Mouse (Mus musculus) Patski (cell line): ENCODE data around the gene Nufip1. TPM values are rescaled to one million over a fixed set of nuclear protein-coding genes. Genes with fewer than 3 reads are reported as not detected.

ENCODE experiments used
- ATAC-seq: fragments of 100-300 bp; one replicate; pipeline ENCODE4 v1.8.0; 2021
- CTCF ChIA-PET: fragments of 350-600 bp; sonication (Branson Sonifier 250); formaldehyde crosslinking; loops from one replicate; lab custom pipeline; 2022; ENCODE audit warnings: inconsistent platforms; lab: Charles Lee
- POLR2A ChIA-PET: fragments of 350-600 bp; sonication (Branson Sonifier 250); formaldehyde crosslinking; loops from one replicate; lab custom pipeline; 2022; ENCODE audit warnings: antibody characterized with exemption, inconsistent platforms; lab: Charles Lee
- DNase-seq: peaks from one replicate; pipeline ENCODE4 v3.0.0-alpha.2; 2011; ENCODE audit warnings: low read depth, low spot score
- H3K27me3 ChIP-seq: fragments of 371-371 bp; one replicate; pipeline ENCODE4 v1.5.1; 2021
- CTCF ChIP-seq: fragments of 100-300 bp; IDR thresholded peaks from one replicate; pipeline ENCODE4 v1.5.1; 2021
- in situ Hi-C: fragments of 300-500 bp; cut with MboI; formaldehyde crosslinking; loops from 3 replicates; pipeline ENCODE4 v1.11.1; 2018; ENCODE audit warnings: low pct_unique_long_range_greater_than_20kb, mixed read lengths
- polyA plus RNA-seq: library from polyadenylated mRNA; unstranded; gene quantifications from one replicate; pipeline ENCODE4 v1.2.3, GENCODE M21; 2021

The Nufip1 gene
- polyA plus RNA-seq, result 9.6 TPM

DNA sequence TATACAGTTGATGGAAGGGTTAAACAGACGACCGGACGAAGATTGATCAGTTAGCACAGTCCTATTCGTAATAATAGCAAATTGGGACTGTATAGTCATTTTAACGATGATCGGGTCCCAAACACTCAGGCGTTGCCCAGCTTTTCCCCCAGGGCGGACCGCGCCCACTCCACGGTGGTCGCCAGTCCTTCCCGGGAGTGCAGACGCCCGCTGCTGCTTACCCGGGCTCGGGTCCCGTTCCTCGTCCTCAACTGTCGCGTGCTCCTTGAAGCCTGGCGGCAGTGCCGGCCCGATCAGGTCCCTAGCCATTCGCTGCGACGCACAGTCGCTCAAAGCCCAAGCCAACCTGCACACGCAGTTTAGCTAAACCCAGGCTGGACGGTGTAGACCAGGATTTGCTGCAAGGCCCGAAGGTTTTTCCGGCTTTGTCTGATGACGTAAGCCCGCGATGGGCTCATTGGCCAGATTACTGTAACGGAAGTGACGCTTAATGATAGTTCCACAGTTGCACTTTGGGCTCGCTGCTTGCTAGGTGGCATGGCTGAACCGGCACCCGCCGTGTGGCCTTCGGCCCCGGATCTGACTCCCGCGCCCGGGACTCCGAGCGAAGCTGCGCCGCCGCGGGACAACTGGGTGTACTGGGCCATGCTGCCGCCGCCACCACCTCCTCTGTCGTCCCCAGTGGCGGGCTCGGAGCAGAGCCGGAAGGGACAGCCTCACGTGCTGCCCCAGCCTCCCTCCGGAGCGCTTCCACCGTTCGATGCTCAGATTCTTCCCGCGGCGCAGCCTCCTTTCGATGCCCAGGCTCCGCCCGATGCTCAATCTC is at the start of gene Nufip1, which contains the start of gene Gpalpp1:
Gene Nufip1 (plus strand): TSS at position 496 of the 826 bp plus-strand sequence.
Gene Gpalpp1 (minus strand): TSS at position 365 of the 826 bp plus-strand sequence.
- H3K27me3 ChIP-seq, result no peaks in the 10 kb centered on the region
- DNase-seq, result peak; percentile 85
- in situ Hi-C loops, result no loop called here
- ChIA-PET CTCF (interaction anchor here (1.2 to 1.6 kb wide), 2 partner anchors 11 kb away, joined by 4 read pairs; no protein-coding TSS in a partner anchor), POLR2A (interaction anchor here (1.0 kb wide), 1 partner anchor 9 kb away, joined by 3 read pairs; no protein-coding TSS in a partner anchor)
- TF ChIP-seq CTCF, result no peak
- ATAC-seq, result peak; percentile 97

DNA sequence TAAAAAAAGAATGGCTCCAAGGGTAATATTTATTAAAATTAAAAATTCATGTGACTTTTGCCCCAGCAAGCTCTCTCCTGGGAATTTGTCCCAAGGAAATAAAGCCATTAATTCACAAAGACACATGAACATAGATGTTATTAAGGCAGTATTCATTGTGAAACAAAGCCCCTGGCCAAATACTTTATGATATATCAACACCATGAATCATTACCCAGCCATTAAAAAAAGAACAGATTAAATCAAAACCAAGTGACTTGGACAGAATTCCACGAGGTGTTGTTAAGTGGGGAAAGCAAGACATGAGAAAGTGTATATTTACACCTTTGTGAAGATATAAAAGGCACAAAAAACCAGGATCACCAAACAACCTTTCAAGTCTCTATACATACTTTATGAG is 43.5 kb upstream of the Nufip1 start:
- POLR2A ChIA-PET, result no interaction called here

DNA sequence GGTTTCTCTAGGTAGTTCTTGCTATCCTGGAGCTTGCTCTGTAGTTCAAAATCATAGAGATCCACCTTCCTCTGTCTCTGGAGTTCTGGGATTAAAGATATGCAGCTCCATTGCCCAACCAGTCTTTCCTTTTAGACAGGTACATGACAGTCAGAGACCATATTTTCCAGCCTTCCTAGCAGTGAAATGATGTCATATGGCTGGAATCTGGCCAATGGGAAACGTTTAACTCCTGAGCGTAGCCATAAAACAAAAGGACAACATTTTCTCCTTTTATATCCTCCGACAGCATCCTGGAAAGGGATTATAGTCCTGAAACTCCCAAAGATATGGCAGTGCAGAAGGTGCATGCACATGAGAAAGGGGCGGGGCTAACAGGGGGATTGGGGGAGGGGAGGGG is 42.4 kb upstream of the Nufip1 start:
- CTCF ChIA-PET, result interaction anchor here (0.6 to 1.7 kb wide), 3 partner anchors 13 to 304 kb away, joined by 3 to 4 read pairs (median 4); no protein-coding TSS in a partner anchor
- in situ Hi-C loops, result no loop called here
- no peak for ATAC-seq
- no peak for TF ChIP-seq CTCF
- H3K27me3 ChIP-seq, result peaks cover 5% of the 10 kb centered on the region
- POLR2A ChIA-PET, result interaction anchor here (0.8 to 3.0 kb wide), 2 partner anchors 8 to 17 kb away, joined by 5 to 7 read pairs; no protein-coding TSS in a partner anchor
- no peak for DNase-seq

More for the DNA sequence above, 43.5 kb upstream of the Nufip1 start:
- in situ Hi-C loops, result no loop called here
- TF ChIP-seq CTCF, result no peak
- no peak for DNase-seq
- no peak for ATAC-seq
- H3K27me3 ChIP-seq, result peaks cover 5% of the 10 kb centered on the region
- CTCF ChIA-PET, result interaction anchor here (1.1 to 1.7 kb wide), 3 partner anchors 12 to 22 kb away, joined by 3 to 4 read pairs (median 3); no protein-coding TSS in a partner anchor

DNA sequence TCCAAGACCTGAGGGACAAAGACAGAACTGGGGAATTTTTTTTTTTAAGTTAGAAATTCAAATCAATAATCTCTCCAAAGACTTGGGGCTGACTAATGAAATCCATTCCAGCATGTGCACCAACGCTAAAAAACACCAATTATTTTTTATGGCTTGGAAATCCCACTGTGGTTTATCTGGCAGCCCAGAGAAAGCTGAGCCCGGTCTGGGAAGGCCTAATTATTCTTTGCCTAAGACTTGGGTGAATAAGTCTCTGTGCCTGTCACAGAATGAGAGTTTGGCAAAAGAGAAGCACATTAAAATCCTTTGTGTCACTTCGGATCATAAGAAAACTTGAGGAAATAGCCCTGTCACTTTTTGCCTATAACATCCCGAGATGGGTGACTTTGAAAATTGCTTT is 41.4 kb upstream of the Nufip1 start:
- peaks cover 5% of the 10 kb centered on the region for H3K27me3 ChIP-seq
- ChIA-PET POLR2A (interaction anchor here (0.5 to 3.0 kb wide), 2 partner anchors 9 to 24 kb away, joined by 3 to 7 read pairs; no protein-coding TSS in a partner anchor), CTCF (interaction anchor here (1.4 kb wide), 1 partner anchor 21 kb away, joined by 3 read pairs; no protein-coding TSS in a partner anchor)
- in situ Hi-C loops, result no loop called here
- ATAC-seq, result peak; percentile 35
- peak; percentile 72 for DNase-seq
- no peak for TF ChIP-seq CTCF

DNA sequence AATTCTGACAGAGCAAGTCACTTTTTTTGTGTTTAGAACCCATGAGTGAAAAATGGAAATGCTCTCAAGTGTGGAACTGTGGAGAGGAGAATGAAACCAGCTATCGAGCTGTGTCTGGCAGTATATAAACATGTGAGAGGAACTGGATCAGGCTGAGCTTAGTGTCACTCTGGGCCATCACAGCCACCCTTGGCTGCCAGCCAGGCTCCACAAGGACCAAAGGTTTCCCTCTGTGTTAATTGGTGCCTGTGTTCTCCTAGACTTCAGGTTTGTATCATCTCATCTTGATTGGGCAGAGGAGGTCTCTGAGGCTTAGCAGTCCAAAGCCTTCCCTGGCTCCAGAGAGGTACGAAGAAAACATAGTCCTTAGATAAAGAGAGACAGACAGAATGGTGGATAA is 38.1 kb upstream of the Nufip1 start:
- ATAC-seq (no peak), DNase-seq (no peak)
- no peak for TF ChIP-seq CTCF
- H3K27me3 ChIP-seq, result no peaks in the 10 kb centered on the region
- ChIA-PET POLR2A (no interaction called here), CTCF (no interaction called here)
- in situ Hi-C loops, result no loop called here

DNA sequence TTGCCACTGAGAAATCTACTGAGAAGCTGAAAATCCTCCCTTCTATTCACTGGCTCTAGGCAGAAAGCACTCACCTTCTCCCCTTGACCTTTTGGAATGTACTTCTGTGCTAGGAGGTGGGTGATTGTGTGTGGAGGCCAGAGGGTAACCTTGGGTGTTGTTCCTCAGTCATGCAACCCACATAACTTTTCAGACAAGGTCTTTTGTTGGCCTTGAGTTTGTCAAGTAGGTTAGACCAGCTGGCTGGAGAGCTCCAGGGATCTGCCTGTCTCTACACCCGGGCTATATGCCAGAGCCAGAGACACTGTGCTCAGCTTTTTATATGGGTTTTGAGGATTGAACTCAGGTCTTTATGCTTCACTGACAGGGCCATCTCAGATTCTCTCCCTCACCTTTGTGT is 36.5 kb upstream of the Nufip1 start:
- in situ Hi-C loops, result no loop called here
- POLR2A ChIA-PET, result interaction anchor here (1.0 to 1.3 kb wide), 2 partner anchors 14 to 80 kb away, joined by 3 to 4 read pairs; no protein-coding TSS in a partner anchor
- no peak for TF ChIP-seq CTCF
- no peaks in the 10 kb centered on the region for H3K27me3 ChIP-seq
- ATAC-seq, result no peak
- CTCF ChIA-PET, result interaction anchor here (0.8 kb wide), 1 partner anchor 172 kb away, joined by 3 read pairs; no protein-coding TSS in a partner anchor
- no peak for DNase-seq

DNA sequence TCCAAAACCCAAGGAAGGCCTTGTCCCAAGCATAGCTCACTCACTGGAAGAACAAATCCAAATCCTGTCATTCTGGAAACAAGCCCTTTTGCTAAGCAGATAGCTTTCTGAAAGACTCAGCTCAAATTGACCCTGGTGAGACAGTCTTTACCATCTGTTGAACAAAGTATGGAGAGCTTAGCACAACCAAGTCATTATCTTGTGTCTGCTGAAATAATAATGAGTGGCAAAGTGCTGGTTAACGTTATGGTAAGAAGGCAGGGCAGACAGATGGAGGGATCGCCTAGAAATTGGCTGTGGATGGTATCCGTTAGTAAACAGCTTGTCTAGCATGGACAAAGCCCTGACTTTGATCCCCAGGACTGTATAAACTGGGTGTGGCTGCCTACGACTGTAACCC is 35.0 kb upstream of the Nufip1 start:
- no peak for DNase-seq

DNA sequence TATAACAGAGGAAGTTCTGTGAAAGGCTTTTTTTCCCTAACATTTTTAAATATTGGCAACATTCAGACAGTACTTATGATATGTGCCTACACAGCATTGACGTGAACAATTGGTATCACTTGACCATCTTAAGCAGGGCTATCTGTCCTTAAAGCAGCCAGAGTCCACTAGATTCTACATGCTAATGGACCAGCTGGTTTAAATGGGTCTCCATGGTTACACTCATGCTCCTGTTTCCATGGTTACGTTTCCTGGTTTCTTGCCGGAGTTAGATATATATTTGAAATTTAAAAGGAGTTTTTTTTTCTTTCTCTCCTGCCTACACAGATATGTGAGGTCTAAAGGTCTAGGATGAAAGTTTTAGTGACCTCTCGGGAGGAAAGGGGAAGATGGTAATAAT is 34.1 kb upstream of the Nufip1 start:
- CTCF ChIA-PET, result interaction anchor here (0.8 to 3.4 kb wide), 11 partner anchors 8 to 221 kb away, joined by 3 to 21 read pairs (median 4); no protein-coding TSS in a partner anchor
- ATAC-seq, result no peak

More for the DNA sequence above, 35.0 kb upstream of the Nufip1 start:
- ATAC-seq, result no peak
- H3K27me3 ChIP-seq, result no peaks in the 10 kb centered on the region
- in situ Hi-C loops, result loop anchor here (5.0 kb wide), 1 partner anchor 178 kb away; no protein-coding TSS in a partner anchor
- ChIA-PET POLR2A (interaction anchor here (0.7 to 1.0 kb wide), 3 partner anchors 154 to 199 kb away, joined by 3 to 11 read pairs (median 4); no protein-coding TSS in a partner anchor), CTCF (interaction anchor here (0.8 to 3.4 kb wide), 8 partner anchors 44 to 204 kb away, joined by 3 to 21 read pairs (median 4); no protein-coding TSS in a partner anchor)
- TF ChIP-seq CTCF, result no peak

DNA sequence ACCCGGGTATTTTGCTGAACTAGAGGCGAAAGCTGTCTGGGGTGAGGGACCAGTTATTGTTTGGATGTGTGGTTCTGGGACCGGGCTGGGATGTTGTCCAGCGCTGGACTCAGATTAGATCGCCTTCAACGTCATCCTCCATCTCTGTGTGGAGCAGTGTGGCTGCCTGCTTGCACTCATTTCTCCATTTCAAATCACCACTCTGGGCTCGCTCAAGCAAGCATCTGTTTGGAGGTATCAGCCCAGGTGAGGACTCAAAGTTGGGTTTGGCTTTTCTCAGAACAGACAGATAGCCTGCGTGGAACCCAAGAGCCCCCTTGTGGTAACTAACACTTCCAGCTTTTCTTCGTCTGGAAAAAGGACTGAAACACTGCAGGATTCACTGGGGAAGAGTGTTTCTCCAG is 33.6 kb upstream of the Nufip1 start:
- ATAC-seq (no peak), DNase-seq (no peak)
- ChIA-PET CTCF (interaction anchor here (0.6 to 3.4 kb wide), 12 partner anchors 8 to 222 kb away, joined by 3 to 21 read pairs (median 3); no protein-coding TSS in a partner anchor), POLR2A (interaction anchor here (0.6 to 1.0 kb wide), 3 partner anchors 44 to 149 kb away, joined by 3 to 5 read pairs (median 5); no protein-coding TSS in a partner anchor)
- no peaks in the 10 kb centered on the region for H3K27me3 ChIP-seq
- in situ Hi-C loops, result loop anchor here (5.0 kb wide), 1 partner anchor 180 kb away; no protein-coding TSS in a partner anchor
- TF ChIP-seq CTCF, result peak; percentile 84

More for the DNA sequence above, 34.1 kb upstream of the Nufip1 start:
- in situ Hi-C loops, result loop anchor here (5.0 kb wide), 1 partner anchor 179 kb away; no protein-coding TSS in a partner anchor
- no peak for TF ChIP-seq CTCF
- POLR2A ChIA-PET, result interaction anchor here (0.6 to 1.0 kb wide), 3 partner anchors 44 to 148 kb away, joined by 3 to 5 read pairs (median 5); no protein-coding TSS in a partner anchor
- no peaks in the 10 kb centered on the region for H3K27me3 ChIP-seq
- DNase-seq, result no peak

DNA sequence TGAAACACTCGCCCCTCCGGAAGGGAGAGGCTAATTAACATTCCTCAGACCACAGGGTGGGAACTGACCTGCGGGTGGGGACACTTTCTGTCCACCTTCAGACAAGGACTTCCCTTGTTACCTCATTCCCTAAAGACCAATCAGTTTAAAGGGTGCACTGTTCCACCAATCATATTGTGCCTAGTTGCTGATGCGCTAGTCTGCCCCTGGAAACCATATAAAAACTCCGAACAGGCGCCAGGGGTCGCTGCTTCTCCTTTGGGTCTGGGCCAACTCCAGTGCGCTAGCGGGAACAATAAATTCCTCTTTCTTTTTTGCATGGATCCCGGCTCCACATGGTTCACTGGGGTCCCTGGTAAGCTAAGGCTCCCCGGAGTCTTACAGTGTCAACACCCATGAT is 29.2 kb upstream of the Nufip1 start:
- ATAC-seq, result no peak
- no peaks in the 10 kb centered on the region for H3K27me3 ChIP-seq
- in situ Hi-C loops, result no loop called here
- no peak for DNase-seq
- no peak for TF ChIP-seq CTCF
- POLR2A ChIA-PET, result no interaction called here
- CTCF ChIA-PET, result interaction anchor here (0.6 to 1.9 kb wide), 2 partner anchors 18 to 180 kb away, joined by 3 to 5 read pairs; no protein-coding TSS in a partner anchor
